Mouse (Mus musculus) cerebellum, adult 8-10 months (tissue): ENCODE measurements at regions not wholly inside any gene's neighbourhood (a gene's known extent, or its start where the extent isn't known, plus 50 kb on each side); places are given as distances from the start of the nearest gene placed in this dataset.
"Not testable (repeated sequence)": the region's sequence is repeated elsewhere in the genome, so short reads cannot be mapped to it uniquely, and the experiment has no call there.

ENCODE experiments used
- DNase-seq: peaks from one replicate; pipeline ENCODE4 v3.0.0; 2022

DNA sequence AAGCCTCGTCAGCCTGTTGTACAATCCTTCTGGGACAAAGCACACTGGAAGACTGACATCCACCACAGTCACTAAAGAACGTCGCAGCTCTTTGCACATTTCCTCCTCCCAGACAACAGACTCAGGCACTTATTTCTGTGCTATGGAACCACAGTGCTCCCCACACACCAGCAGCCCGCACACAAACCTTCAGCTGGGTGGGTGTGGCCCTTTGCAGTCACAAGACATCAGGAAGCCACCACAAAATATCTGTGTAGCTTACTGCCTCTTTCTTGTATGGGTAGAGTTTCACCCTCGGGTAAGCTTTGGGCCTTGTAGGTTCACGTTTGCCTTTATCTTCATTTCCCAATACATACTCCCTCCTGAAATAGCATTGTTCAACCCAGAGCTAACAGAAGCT lies 577.6 kb upstream of the Olfr1507 start:
- not testable (repeated sequence) for DNase-seq

GRCm38 (mm10) chr14:53072502-53072901 lies 577.0 kb upstream of the Olfr1507 start:
- DNase-seq, result not testable (repeated sequence)

- DNase-seq, result not testable (repeated sequence)
These were observed 558.9 kb upstream of the Olfr1507 start for GRCm38 (mm10) chr14:53054439-53054838.

GRCm38 (mm10) chr14:53053465-53054123 lies 558.0 kb upstream of the Olfr1507 start:
- DNase-seq, result not testable (repeated sequence)

DNA sequence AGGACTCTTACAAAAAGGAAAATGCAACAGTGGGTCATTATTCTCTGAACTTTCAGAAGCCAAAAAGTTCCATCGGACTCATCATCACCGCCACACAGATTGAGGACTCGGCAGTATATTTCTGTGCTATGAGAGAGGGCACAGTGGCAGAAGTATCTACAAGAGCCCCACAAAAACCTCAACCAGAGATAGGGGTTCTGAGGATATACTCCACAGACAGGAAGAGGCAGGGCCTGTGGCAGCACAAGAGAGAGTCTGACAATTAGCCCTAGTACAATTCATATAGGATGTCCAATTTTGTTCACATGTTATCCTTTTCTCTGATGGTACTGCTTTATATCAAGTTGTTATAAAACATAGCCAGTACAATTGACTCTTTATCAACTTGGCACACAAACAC lies 552.1 kb upstream of the Olfr1507 start:
- not testable (repeated sequence) for DNase-seq

GRCm38 (mm10) chr14:53046975-53047374 lies 551.4 kb upstream of the Olfr1507 start:
- DNase-seq, result not testable (repeated sequence)

DNA sequence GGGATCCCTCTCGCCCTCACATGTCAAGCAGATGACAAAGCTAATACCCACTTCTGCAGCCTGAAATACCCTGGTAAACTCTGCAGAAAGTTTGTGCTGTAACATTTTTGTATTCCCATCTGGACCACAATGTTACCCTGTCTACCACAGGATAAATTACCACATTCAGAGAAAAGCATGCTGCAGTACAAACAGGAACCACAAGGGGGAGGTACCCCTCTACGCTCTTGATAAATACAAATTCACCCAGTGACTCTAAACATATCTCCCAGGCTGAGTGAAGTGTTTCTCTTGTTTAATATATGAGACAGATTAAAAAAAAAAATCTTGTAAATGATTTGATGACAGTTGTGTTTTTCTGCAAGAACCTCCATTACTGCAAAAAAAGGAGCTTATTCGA lies 549.8 kb upstream of the Olfr1507 start:
- DNase-seq, result not testable (repeated sequence)

DNA sequence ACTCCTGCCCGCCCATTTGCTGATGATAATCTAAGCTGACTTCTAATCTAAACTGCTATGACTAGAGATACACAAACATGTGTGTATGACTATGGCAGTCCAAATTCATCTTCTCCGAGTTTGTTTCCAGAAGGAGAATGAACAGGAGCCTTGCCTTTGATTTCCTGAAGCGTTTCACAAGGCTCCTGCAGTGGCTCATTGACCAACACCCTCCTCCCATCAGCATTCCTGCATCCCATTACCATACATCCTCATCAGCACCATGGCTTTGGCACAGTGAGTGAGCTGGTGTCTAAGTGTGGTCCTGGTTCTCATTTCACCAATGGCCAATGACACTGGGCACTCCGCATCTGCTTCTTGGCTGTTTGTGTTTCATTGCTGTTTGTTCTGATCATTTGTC lies 548.6 kb upstream of the Olfr1507 start:
- DNase-seq, result not testable (repeated sequence)

- not testable (repeated sequence) for DNase-seq
These were observed 546.5 kb upstream of the Olfr1507 start for GRCm38 (mm10) chr14:53042016-53042415.

DNA sequence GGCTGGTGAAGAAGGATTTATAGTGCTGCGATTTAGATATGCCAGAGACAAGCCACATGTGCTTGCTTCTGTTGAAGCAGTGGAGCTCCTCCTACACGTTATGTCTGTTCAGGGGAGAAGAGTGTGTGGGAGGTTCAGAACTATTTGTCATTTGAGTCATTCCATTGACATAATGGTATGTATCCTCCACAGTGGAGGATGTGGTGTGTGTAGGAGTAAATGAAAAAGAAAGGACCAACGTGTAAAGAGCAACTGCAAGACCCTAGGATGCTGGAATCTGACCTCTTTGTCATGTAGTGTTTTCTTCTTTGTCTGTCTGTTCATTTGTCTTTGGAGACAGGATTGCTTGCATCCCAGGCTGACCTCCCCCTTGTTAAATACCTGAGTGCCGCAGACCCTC lies 543.9 kb upstream of the Olfr1507 start:
- not testable (repeated sequence) for DNase-seq

DNA sequence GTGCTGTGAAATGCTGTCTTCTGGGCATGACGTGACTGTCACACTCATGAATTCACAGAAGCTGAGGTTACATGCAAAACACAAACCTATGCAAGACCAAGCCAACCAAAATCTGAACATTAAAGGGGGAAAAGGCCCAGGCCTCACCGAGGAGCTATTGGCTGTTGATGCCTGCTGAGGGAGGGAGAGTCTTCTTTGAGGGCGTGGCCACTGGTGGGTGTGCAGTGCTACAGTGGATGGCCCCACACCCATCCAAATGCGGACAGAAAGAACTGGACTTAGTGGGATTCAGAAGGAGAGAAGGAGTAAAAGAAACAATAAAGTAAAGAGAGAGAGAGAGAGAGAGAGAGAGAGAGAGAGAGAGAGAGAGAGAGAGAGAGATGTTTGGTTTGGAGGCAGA lies 539.4 kb upstream of the Olfr1507 start:
- DNase-seq, result not testable (repeated sequence)

GRCm38 (mm10) chr14:53033221-53033620 lies 537.7 kb upstream of the Olfr1507 start:
- not testable (repeated sequence) for DNase-seq

- not testable (repeated sequence) for DNase-seq
These were observed 536.9 kb upstream of the Olfr1507 start for GRCm38 (mm10) chr14:53032498-53032897.

DNA sequence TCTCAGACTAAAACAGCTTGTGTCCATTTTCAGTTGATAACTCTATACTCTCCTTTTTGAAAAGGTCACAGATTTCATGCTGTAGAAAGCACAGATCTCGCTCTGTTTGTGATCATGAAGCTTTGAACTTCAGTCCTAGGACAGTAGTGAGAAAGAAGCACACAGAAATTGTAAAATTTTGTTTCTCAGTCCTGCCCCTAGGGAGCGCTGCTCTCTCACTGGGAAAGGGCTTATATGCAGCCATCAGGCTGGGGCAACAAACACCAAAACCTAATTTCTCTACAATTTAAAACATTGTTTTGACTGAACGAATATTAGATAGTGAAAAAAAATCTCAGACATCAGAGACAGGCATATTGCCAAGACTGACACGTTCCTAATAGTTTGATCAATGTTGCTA lies 534.7 kb upstream of the Olfr1507 start:
- DNase-seq, result not testable (repeated sequence)

DNA sequence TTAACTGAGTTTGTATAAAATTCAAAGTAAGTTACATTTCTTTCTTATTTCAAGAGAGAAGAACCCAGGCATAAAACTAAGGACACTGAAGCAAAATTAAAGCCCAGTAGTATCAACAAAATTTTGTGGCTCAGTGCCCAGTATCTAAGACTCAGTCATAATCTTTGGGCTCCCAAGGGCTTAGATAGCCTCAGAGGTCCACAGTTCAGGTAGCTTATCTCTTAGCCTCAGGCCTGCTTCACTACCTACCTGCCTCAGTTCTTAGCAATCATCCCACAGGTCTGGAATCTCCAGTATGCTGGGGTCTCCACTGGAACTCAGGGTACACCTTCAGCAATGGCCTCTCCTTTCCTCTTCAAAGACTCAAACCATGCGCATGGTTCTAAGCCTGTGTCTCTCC lies 531.4 kb upstream of the Olfr1507 start:
- not testable (repeated sequence) for DNase-seq

- not testable (repeated sequence) for DNase-seq
These were observed 524.6 kb upstream of the Olfr1507 start for GRCm38 (mm10) chr14:53020152-53020551.

- DNase-seq, result not testable (repeated sequence)
These were observed 512.2 kb upstream of the Olfr1507 start for GRCm38 (mm10) chr14:53007741-53008140.

GRCm38 (mm10) chr14:53007323-53007722 lies 511.8 kb upstream of the Olfr1507 start:
- DNase-seq, result not testable (repeated sequence)

- DNase-seq, result not testable (repeated sequence)
These were observed 505.7 kb upstream of the Olfr1507 start for GRCm38 (mm10) chr14:53001289-53001688.

- DNase-seq, result not testable (repeated sequence)
These were observed 496.7 kb upstream of the Olfr1507 start for GRCm38 (mm10) chr14:52992106-52992760.

- not testable (repeated sequence) for DNase-seq
These were observed 495.7 kb upstream of the Olfr1507 start for GRCm38 (mm10) chr14:52991328-52991665.

DNA sequence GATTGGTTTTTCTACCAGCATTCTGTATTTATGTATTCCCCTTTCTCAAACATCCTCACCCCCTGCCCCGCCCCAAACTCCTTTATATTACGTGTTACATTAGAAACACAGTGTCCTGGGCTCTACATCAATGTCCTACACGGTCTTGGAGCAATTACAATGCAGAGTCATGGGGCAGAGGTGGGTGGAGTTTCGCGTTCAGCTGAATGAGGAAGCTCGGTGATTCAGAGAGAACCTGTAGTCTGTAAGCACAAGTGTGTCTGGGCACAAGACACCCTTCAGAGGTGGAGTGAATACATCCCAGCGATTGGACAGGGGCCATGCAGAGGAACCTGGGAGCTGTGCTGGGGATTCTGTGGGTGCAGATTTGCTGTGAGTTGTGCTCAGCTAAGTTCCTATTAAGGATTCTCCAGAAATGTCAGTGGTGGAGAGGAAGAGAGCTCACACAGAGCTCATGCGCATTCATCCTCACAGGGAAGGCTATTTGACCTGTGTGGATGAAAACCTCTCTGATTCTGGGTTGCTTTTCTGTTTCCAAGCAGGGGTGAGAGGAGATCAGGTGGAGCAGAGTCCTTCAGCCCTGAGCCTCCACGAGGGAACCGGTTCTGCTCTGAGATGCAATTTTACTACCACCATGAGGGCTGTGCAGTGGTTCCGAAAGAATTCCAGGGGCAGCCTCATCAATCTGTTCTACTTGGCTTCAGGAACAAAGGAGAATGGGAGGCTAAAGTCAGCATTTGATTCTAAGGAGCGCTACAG lies 495.2 kb upstream of the Olfr1507 start:
- DNase-seq, result not testable (repeated sequence)

GRCm38 (mm10) chr14:52989940-52990339 lies 494.4 kb upstream of the Olfr1507 start:
- not testable (repeated sequence) for DNase-seq

- not testable (repeated sequence) for DNase-seq
These were observed 493.0 kb upstream of the Olfr1507 start for GRCm38 (mm10) chr14:52988563-52988962.
